Mouse (Mus musculus) layer of hippocampus, adult 11-12 months (tissue): ENCODE data around the gene Olfr90.
"Not testable (repeated sequence)": the region's sequence is repeated elsewhere in the genome, so short reads cannot be mapped to it uniquely, and the experiment has no call there.

ENCODE experiments used
- DNase-seq: peaks from one replicate; pipeline ENCODE4 v3.0.0; 2022; ENCODE audit warnings: low spot score

The Olfr90 gene

GRCm38 (mm10) chr17:37088399-37088798 lies at the start of gene Olfr90:
Gene Olfr90 (minus strand): TSS chr17:37088499.
- DNase-seq, result no peak

GRCm38 (mm10) chr17:37131366-37131765 lies 43.1 kb upstream of the Olfr90 start:
- DNase-seq, result not testable (repeated sequence)

- DNase-seq, result no peak
These were observed 31.7 kb upstream of the Olfr90 start, which contains the start of gene Olfr92 for GRCm38 (mm10) chr17:37119988-37120387. Gene Olfr92 (minus strand): TSS chr17:37120088.

GRCm38 (mm10) chr17:37098178-37098577 lies 9.9 kb upstream of the Olfr90 start, which contains the start of gene Olfr91:
Gene Olfr91 (minus strand): TSS chr17:37098278.
- DNase-seq, result no peak

GRCm38 (mm10) chr17:37093289-37093688 lies 5.0 kb upstream of the Olfr90 start:
- no peak for DNase-seq

- DNase-seq, result no peak
These were observed 3.9 kb upstream of the Olfr90 start for GRCm38 (mm10) chr17:37092198-37092597.

GRCm38 (mm10) chr17:37085545-37085944 lies 2.8 kb downstream of the Olfr90 start:
- DNase-seq, result no peak

GRCm38 (mm10) chr17:37084632-37085031 lies 3.7 kb downstream of the Olfr90 start:
- no peak for DNase-seq

GRCm38 (mm10) chr17:37083327-37083726 lies 5.0 kb downstream of the Olfr90 start:
- DNase-seq, result peak; percentile 41

GRCm38 (mm10) chr17:37081659-37082058 lies 6.6 kb downstream of the Olfr90 start:
- DNase-seq, result peak; percentile 10

GRCm38 (mm10) chr17:37080119-37080518 lies 8.2 kb downstream of the Olfr90 start:
- DNase-seq, result no peak

- no peak for DNase-seq
These were observed 9.3 kb downstream of the Olfr90 start for GRCm38 (mm10) chr17:37078990-37079389.

GRCm38 (mm10) chr17:37078193-37078592 lies 10.1 kb downstream of the Olfr90 start:
- no peak for DNase-seq

GRCm38 (mm10) chr17:37075766-37076165 lies 12.5 kb downstream of the Olfr90 start:
- no peak for DNase-seq

- no peak for DNase-seq
These were observed 13.1 kb downstream of the Olfr90 start for GRCm38 (mm10) chr17:37075181-37075580.

GRCm38 (mm10) chr17:37072730-37073276 lies 15.5 kb downstream of the Olfr90 start:
- DNase-seq, result peak; percentile 5

- DNase-seq, result no peak
These were observed 16.1 kb downstream of the Olfr90 start for GRCm38 (mm10) chr17:37072080-37072729.

- no peak for DNase-seq
These were observed 18.2 kb downstream of the Olfr90 start for GRCm38 (mm10) chr17:37070121-37070520.

GRCm38 (mm10) chr17:37067861-37068260 lies 20.4 kb downstream of the Olfr90 start:
- DNase-seq, result no peak

- DNase-seq, result no peak
These were observed 22.3 kb downstream of the Olfr90 start for GRCm38 (mm10) chr17:37065993-37066392.

- DNase-seq, result no peak
These were observed 24.4 kb downstream of the Olfr90 start for GRCm38 (mm10) chr17:37063686-37064495.

GRCm38 (mm10) chr17:37063063-37063462 lies 25.2 kb downstream of the Olfr90 start:
- no peak for DNase-seq

GRCm38 (mm10) chr17:37062101-37062641 lies 26.1 kb downstream of the Olfr90 start:
- peak; percentile 64 for DNase-seq
